Mouse (Mus musculus) lung, adult 2 months (tissue): ENCODE data around the gene Wasf2.

ENCODE experiments used
- CTCF ChIP-seq: fragments of 200-500 bp; IDR thresholded peaks from 2 replicates; pipeline ENCODE4 v1.5.1; 2011; ENCODE audit warnings: mild to moderate bottlenecking, low read length, control low read depth; ENCODE audit not compliant: insufficient read depth
- POLR2A ChIP-seq: fragments of 200-500 bp; IDR thresholded peaks from 2 replicates; pipeline ENCODE4 v1.6.1; 2011; ENCODE audit warnings: low read depth, mild to moderate bottlenecking, control low read depth, low read length, borderline replicate concordance; ENCODE audit errors: extremely low read depth

DNA sequence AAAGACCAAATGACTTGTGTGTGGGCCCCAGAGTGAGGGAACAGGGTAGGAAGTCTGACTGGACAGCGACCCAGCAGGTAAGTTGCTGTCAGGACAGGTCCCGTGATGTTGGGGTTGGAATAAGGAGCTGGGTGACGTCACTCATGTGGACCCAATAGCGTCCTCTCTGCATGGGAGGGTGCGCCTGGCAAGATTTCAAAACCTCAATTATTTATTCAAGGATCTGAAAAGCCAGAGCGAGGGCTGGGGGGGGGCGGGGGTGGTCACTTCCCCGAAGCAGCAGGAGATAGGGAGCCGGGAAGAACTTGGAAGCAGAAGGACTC is 82.9 kb downstream of the Wasf2 start:
- TF ChIP-seq POLR2A (no peak), CTCF (no peak)
